Mouse (Mus musculus): Measurements from ENCODE around the gene Olfr1121.
"Not testable (repeated sequence)": the region's sequence is repeated elsewhere in the genome, so short reads cannot be mapped to it uniquely, and the experiment has no call there.

Olfr1121 gene

DNA sequence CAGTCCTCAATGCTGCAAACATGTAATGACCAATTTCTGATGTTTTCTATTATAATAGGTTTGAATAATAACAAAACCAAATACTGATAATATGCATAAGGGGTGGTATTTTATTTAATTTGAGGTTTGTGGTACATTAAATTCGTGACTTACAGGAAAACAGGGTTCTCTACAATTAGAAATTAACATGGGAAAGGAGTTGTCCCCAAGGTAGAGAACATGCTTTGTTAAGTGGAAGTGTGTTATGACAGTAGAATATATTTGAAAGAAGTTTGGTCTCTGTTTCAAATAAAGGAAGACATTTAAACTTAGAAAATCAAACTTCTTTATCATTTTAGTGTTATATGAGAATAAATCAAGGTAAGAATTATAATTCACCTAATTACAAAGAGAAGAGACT lies at the start of gene Olfr1121:
Gene Olfr1121, plus strand, starts transcription at position 301 of the 400 bp plus-strand sequence.
- DNase-seq (ENCODE audit: low spot score) = no peak

DNA sequence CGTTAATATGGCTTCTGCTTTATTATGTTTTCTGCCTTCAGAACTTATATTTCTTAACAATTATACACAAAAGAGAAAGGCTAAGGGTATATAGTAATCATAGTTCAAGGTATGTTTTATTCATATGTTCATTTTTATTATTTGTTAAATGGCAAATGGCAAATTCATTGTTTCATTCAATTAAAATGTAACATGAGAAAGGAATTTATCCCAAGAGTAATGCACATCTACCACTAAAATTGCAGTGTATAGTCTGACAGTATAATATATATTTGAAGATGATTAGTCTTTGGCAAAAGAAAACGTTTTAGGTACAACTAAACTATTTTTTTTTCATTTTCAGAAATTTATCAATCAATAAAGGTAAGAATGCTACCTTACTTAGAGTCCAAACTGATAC lies 15.2 kb upstream of the Olfr1121 start, which contains the start of gene Olfr1120:
Gene Olfr1120, plus strand, starts transcription at position 301 of the 400 bp plus-strand sequence.
- DNase-seq (ENCODE audit: low spot score) = no peak

DNA sequence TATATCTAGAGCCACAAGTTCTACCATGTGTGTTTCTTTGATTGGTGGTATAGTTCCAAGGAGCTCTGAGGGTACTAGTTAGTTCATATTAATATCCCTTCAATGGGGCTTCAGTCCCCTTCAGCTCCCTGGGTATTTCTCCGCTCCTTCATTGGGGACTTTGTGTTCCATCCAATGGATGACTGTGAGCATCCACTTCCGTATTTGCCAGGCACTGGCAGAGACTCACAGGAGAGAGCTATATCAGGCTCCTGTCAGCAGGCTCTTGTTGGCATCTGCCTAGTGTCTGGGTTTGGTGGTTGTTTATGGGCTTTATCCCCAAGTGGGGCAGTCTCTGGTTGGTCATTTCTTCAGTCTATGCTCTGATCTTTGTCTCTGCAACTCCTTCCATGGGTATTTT lies 9.6 kb upstream of the Olfr1121 start:
- DNase-seq (ENCODE audit: low spot score) = not testable (repeated sequence)

DNA sequence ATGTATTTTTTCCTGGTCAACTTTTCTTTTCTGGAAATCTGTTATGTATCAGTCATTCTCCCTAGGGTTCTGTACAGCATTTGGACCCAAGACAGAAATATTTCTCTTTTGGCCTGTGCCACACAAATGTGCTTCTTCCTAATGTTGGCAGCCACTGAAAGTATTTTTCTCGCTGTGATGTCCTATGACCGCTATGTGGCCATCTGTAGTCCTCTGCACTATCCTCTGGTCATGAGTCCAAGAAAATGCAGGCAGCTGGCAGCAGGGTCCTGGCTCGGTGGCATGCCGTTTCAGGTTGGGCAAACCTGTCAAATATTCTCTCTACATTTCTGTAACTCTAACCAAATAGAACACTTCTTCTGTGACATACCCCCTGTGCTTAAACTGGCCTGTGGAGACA lies 2.0 kb downstream of the Olfr1121 start:
- DNase-seq (ENCODE audit: low spot score) = no peak

DNA sequence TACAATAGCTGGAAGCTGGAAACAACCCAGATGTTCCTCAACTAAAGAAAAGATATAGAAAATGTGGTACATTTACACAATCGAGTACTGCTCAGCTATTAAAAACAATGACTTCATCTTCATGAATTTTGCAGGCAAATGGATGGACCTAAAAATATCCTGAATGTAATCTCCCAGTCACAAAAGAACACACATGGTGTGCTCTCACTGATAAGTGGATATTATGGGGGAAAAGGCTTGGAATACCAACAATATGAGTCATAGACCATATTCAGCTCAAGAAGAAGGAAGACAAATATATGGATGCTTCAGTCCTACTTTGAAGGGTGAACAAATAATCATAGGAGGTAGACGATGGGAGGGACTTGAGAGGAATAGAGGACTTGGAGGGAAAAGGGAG lies 14.2 kb downstream of the Olfr1121 start:
- no peak for DNase-seq (ENCODE audit: low spot score)

DNA sequence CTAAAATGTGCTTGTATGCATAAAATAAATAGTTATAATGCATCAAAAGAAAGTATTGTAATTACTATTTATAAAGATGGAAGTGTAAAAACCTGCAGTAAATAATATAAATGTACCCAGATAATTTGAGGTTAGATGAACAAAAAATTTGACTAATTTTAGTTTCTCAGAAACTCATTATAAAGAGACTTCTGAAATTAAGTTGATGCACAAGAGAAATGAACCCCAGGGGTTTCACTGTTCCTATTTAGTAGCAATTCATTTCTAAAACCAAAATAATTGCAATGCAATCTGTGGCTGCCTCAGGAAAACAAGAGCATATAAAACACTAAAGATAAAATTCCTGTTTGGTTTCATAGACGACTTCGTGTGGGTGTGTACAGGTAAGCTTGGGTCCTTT lies 15.9 kb downstream of the Olfr1121 start, which contains the start of gene Olfr1122:
Gene Olfr1122, plus strand, starts transcription at position 301 of the 400 bp plus-strand sequence.
- no peak for DNase-seq (ENCODE audit: low spot score)

DNA sequence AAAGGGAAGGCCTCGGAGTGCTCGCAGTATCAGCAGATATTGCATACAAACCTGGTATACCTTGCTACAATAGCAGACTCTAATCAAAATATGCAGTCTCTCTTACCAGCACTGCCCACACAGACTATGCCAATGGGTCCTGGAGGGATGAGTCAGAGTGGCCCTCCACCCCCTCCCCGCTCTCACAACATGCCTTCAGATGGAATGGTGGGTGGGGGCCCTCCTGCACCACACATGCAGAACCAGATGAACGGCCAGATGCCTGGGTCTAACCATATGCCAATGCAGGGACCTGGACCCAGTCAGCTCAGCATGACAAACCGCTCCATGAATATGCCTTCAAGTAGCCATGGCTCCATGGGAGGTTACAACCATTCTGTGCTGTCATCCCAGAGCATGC lies 23.9 kb downstream of the Olfr1121 start:
- not testable (repeated sequence) for DNase-seq (ENCODE audit: low spot score)

DNA sequence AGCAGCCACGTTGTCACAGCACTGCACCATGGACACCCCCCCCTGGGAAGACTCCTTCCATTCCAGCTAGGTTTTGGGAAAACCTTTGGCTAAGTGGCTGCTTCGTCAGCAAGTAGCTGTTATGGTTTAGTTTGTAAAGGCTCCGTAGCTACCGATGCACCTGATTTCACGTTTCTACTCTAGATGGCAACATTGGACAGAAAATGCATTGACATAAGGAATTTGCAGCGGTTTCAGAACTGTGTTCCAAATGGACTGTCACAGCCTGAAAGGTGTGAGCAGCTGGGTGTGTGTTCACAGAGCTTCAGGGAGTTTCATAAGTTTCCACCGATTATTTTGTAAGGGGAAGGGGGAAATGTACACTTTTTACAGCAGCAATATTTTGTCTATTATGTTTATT lies 25.0 kb downstream of the Olfr1121 start:
- not testable (repeated sequence) for DNase-seq (ENCODE audit: low spot score)

DNA sequence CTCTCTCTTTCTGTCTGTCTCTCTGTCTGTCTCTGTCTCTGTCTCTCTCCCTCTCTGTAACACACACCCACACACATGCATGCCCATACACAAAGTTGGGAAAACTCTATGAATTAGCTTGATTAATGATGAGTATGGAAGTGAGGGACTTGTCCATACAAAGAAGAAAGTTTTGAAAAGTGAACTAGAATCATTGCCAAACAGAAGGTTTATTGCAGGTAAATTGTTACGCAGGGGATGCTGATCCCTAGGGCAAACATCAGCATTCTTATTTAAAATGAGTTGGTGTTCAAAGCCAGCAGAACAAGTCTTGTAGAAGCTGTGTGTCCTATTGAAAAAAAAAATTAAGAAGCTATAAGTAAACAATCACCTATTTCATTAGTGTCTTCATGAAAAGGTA lies 46.6 kb downstream of the Olfr1121 start, which contains the start of gene Olfr1123:
Gene Olfr1123, plus strand, starts transcription at position 301 of the 400 bp plus-strand sequence.
- no peak for DNase-seq (ENCODE audit: low spot score)
